Mouse (Mus musculus) small intestine, adult 2 months (tissue): Measurements from ENCODE around the gene Adgra3. TPM values are rescaled to one million over a fixed set of nuclear protein-coding genes. Genes with fewer than 3 reads are reported as not detected.

Experiments used
- H3K27ac ChIP-seq: fragments of 200-500 bp; 2 replicates; pipeline ENCODE4 v1.5.1; 2012; ENCODE audit warnings: low read depth, low read length, control low read depth, inconsistent platforms; ENCODE audit not compliant: insufficient read depth
- H3K27me3 ChIP-seq: fragments of 200-500 bp; 2 replicates; pipeline ENCODE4 v1.6.1; 2012; ENCODE audit warnings: mild to moderate bottlenecking, moderate library complexity, low read length, inconsistent platforms; ENCODE audit not compliant: control insufficient read depth, insufficient read depth
- H3K36me3 ChIP-seq: fragments of 200-500 bp; 2 replicates; pipeline ENCODE4 v1.6.1; 2012; ENCODE audit warnings: mild to moderate bottlenecking, low read length, control low read depth, inconsistent platforms; ENCODE audit not compliant: control insufficient read depth, insufficient read depth
- H3K4me1 ChIP-seq: fragments of 200-500 bp; 2 replicates; pipeline ENCODE4 v1.6.1; 2012; ENCODE audit warnings: low read length, inconsistent platforms, mixed read lengths; ENCODE audit not compliant: control insufficient read depth, insufficient read depth, insufficient read length
- H3K4me3 ChIP-seq: fragments of 200-500 bp; 2 replicates; pipeline ENCODE4 v1.5.1; 2012; ENCODE audit warnings: low read depth, mild to moderate bottlenecking, control low read depth, inconsistent platforms, low read length, moderate library complexity
- CTCF ChIP-seq: fragments of 200-500 bp; IDR thresholded peaks from 2 replicates; pipeline ENCODE4 v1.5.1; 2012; ENCODE audit warnings: low read depth, mild to moderate bottlenecking, control low read depth, inconsistent platforms, low read length, moderate library complexity, mixed read lengths; ENCODE audit not compliant: insufficient replicate concordance, insufficient read length; ENCODE audit errors: extremely low read depth
- POLR2A ChIP-seq: fragments of 200-500 bp; IDR thresholded peaks from 2 replicates; pipeline ENCODE4 v1.6.1; 2012; ENCODE audit warnings: low read depth, mild to moderate bottlenecking, control low read depth, inconsistent platforms, low read length, moderate library complexity
- WGBS: fragments of 180-500 bp; shearing (Covaris S2); methylation state at CpG from one replicate; pipeline ENCODE4 v1.1.7; 2018; 5-methylcytosine and 5-hydroxymethylcytosine counted together
- polyA plus RNA-seq: library from polyadenylated mRNA; depleted of rRNA; stranded (reverse); fragments of >200 nt; gene quantifications from 2 replicates; pipeline ENCODE4 v1.2.3, GENCODE M21; 2012; rRNA removed

The Adgra3 gene
- polyA plus RNA-seq, result 11.0 and 18.2 TPM in 2 replicates

DNA sequence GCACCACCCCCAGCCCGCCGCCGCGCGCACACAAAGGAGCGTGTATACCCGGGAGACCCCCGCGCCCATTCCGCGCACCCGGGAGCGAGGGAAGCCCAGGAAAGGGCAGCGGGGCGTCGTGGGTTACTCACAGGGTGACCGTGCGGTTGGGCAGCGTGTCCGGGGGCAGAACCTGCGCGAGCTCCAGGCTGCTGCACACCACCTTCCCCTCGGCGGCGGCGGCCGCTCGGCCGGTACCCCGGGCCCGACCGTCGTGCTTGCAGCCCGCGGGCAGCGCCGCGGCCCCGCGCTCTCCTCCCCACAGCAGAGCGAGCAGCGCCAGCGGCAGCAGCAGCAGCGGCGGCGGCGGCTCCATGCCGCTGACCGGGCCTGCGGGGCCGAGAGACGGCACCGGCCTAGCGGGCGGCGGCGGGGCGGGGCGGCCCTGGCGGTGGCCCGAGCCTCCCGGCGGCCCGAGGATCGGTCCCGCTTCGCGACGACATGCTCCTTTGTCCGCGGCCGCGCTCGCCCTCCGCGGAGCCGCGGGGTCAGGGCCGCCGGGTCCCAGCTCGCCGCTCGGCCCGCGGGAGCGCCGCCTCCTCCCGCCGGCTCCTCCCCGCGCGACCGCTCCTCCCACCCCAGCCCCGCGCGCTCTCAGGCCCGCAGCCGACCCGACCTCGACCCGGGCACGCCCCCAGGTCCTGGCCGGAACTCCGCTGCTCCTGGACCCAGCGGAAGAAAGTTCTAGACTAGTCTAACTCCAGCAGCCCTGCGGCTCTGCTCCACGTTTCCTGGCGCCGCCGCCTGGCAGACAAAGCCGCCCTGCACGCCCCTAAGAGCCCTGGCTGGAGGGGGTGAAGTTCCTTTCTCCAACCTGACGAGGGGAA lies at the start of gene Adgra3:
Adgra3 (minus strand) TSS at position 586 of the 866 bp plus-strand sequence.
- H3K36me3 ChIP-seq, result no peaks in the 10 kb centered on the region
- 1% methylated on average over 105 of the region's 113 CpGs for WGBS

DNA sequence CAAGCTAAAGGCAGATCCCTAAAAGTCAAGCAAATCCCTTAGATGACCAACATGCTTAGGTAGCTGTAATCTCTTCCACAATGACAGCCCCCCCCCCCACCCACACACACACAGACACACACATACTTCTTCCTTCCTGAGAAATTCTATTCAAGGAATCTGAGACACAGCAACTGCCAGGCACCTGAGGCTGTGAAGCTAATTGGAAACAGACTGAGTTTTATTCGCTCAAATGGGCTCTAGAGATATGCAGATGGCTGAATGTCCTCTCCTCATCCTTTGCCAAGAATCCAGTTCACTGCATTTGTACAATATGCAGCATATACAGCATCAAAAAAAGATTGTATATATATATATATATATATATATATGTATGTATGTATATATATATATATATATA lies 24.6 kb upstream of the Adgra3 start:
- TF ChIP-seq CTCF, result no peak
- no peak for TF ChIP-seq POLR2A
- Histone ChIP-seq H3K4me1 (no peaks in the 10 kb centered on the region), H3K27me3 (no peaks in the 10 kb centered on the region), H3K27ac (no peak overlapping the region), H3K36me3 (no peaks in the 10 kb centered on the region), H3K4me3 (no peak overlapping the region)
- WGBS, result 83% methylated on average over 1 of the region's 1 CpGs

More for the DNA sequence above, at the start of gene Adgra3:
- peak; percentile 81 for TF ChIP-seq POLR2A
- TF ChIP-seq CTCF, result no peak
- peak within 1 kb of the TSS; percentile 99 for H3K27ac ChIP-seq
- H3K4me1 ChIP-seq, result no peaks in the 10 kb centered on the region; the same call in 1 of the 2 replicates
- H3K27me3 ChIP-seq, result no peaks in the 10 kb centered on the region
- peak within 1 kb of the TSS; percentile 90 for H3K4me3 ChIP-seq

DNA sequence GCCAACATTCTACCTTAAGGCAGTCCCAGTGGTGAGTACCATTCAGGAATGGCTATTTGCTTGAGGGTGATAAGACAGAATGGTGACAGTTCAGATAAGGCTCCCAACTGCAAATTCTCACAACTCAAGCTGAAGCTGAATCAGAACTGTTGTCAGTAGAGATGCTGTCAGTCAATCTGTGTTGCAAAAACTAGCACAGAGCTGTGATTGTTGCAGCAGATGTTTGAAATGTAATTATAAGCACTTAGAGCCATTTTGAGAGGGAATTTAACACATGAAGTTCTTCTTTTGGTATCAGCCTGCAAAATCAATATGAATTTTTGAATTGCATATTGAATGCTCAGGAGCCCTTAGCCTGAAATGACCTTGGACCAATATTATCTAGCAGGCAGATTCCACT lies 15.4 kb upstream of the Adgra3 start:
- Histone ChIP-seq H3K27ac (no peak overlapping the region), H3K4me1 (no peaks in the 10 kb centered on the region), H3K27me3 (no peaks in the 10 kb centered on the region), H3K36me3 (no peaks in the 10 kb centered on the region), H3K4me3 (no peak overlapping the region)
- TF ChIP-seq CTCF, result no peak
- no peak for TF ChIP-seq POLR2A

DNA sequence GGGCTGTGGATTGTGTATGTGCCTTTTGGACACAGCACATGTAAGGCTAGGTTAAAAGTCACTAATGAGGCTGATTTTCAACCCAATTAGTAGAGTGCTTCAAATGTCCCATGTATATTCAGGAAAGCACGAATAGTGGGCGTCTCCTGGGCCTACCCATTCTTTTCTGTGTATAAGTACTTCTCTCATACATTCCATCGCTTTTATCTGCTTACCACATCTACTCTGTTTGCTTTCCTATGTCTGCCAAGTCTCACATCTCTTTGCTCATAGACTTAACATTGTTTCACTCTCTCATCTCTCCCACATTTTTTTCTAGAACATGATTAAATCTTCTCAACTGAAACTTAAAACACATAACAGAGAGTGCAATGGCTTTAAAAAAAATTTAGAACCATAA lies 5.4 kb upstream of the Adgra3 start:
- TF ChIP-seq CTCF, result no peak
- no peak for TF ChIP-seq POLR2A
- Histone ChIP-seq H3K27ac (no peak overlapping the region), H3K27me3 (no peaks in the 10 kb centered on the region), H3K4me1 (no peaks in the 10 kb centered on the region), H3K36me3 (no peaks in the 10 kb centered on the region), H3K4me3 (no peak overlapping the region)
- 70% methylated on average over 3 of the region's 3 CpGs for WGBS

DNA sequence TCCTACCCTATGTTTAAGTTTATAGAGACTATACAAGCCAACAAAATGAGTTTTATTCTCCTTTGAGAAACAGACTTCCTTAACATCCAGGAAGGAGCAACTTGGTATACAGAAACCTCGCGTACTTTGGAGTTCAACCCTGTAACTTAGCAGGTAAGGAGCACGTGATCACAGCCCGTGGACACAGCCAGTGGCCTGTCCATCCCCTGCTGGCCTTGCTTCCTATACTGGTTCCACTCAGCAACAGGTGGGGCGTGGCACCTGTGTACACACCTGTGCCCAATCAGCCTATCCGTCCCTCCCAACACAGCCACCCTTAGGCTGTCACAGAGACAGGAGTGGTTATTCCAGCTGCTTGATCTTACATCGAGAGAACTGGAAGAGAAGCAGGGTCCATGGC lies 780 bp upstream of the Adgra3 start:
- Histone ChIP-seq H3K36me3 (no peaks in the 10 kb centered on the region), H3K4me1 (no peaks in the 10 kb centered on the region; the same call in 1 of the 2 replicates), H3K27ac (peak overlapping the region; percentile 99), H3K27me3 (no peaks in the 10 kb centered on the region), H3K4me3 (peak overlapping the region; percentile 90; the same call in 1 of the 2 replicates)
- 34% methylated on average over 7 of the region's 7 CpGs for WGBS
- TF ChIP-seq CTCF (no peak), POLR2A (no peak)

DNA sequence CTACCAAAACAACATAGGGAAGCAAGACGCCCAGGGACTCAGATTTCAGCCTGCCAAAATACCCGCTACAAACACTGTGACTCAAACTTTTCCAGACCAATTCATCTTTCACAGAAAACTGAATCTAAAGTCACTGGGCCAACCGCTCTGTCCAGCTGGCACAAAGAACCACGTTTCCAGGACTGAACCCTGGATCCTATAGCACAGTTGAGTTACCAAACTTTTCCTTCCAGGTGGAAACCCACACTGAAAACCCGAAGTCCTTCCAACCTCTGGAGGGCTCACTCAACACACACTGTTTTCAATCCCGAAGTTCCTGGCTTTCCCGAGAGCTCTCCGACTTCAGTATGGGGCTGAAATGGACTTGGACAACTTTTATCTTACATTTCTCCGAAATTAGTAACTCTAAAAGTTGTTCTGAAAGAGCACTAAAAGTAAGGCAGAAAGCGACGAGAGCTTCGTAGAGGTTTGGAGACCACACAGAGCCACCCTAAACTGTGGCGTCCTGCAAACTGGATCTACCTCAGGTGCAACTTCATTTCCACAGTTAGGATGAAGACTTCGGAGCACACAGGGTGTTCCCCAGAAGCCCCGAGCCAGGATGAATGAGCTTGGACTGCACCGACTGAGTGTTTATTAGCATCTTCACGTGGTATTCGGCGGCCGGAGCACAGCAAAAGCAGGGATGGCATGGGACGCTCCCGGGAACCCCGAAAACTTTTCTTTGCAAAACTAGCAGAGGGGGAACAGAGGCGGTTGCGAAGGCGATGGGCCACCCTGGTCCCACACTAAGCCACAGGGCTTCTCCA lies 990 bp downstream of the Adgra3 start:
- no peak for TF ChIP-seq POLR2A
- no peak overlapping the region for H3K27ac ChIP-seq

DNA sequence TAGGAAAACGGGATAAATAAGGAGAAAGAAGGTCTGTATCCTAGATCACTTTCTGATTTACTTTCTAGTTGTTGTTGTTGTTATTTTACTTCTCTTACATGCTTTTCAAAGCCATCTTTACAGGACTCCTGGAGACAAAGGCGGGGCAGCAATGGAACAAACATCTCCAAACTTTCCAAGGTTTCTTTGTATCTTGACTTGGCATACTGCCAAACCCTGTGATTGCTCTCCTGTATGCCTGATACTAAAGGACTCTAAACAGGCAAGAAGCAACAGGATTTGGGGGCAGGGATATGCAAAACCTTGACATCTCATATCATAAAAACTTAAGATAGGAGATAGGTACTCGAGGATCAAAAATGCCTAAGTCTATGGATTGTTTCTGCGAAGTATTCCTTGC lies 6.3 kb downstream of the Adgra3 start:
- Histone ChIP-seq H3K4me3 (no peak overlapping the region), H3K27me3 (no peaks in the 10 kb centered on the region), H3K27ac (no peak overlapping the region), H3K4me1 (peaks cover 5% of the 10 kb centered on the region; the same call in 1 of the 2 replicates), H3K36me3 (peaks cover 2% of the 10 kb centered on the region; the same call in 1 of the 2 replicates)
- TF ChIP-seq POLR2A (no peak), CTCF (no peak)
- WGBS, result 35% methylated on average over 4 of the region's 4 CpGs

More for the DNA sequence above, 990 bp downstream of the Adgra3 start:
- WGBS, result 5% methylated on average over 26 of the region's 26 CpGs
- peak overlapping the region; percentile 90 for H3K4me3 ChIP-seq
- H3K36me3 ChIP-seq, result no peaks in the 10 kb centered on the region
- H3K4me1 ChIP-seq, result peaks cover 2% of the 10 kb centered on the region; the same call in 1 of the 2 replicates
- no peaks in the 10 kb centered on the region for H3K27me3 ChIP-seq
